Mouse (Mus musculus): ENCODE measurements around the gene Gtf2a1. TPM values are rescaled to one million over a fixed set of nuclear protein-coding genes. Genes with fewer than 3 reads are reported as not detected.

Gtf2a1 gene
- polyA plus RNA-seq, 1 experiment from 2014 or later = 71.1 TPM

DNA sequence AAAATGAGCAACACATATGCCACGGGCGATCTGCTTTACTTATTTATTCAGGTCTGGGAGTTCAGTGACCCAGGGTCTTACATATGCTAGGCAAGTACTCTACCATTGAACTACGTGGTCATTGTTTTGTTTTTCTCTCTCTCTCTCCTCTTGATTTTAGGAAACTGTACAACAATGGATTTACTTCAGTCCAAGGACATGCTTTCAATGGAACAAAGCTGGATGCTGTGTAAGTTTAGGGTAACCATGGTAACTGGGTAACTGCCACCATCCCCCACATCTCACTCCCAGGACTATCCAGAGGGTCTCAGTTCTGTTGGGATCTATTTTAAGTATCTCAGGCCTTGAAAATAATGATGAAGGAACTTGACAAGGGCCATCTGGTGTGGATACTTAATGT is 78.5 kb downstream of the Gtf2a1 start:
- no peak overlapping the region for H3K4me2 ChIP-seq (replicated peaks)
- 0 out of 2 replicates have a peak, but pooled peaks cover 3% of the 10 kb centered on the region for H3K4me1 ChIP-seq
- no peak overlapping the region for H3K4me3 ChIP-seq
- no peak overlapping the region for H3K27ac ChIP-seq (replicated peaks)
- no peaks in the 10 kb centered on the region for H3K9me3 ChIP-seq
- 34% methylated on average over 3 of the region's 3 CpGs for WGBS
- no peaks in the 10 kb centered on the region for H3K36me3 ChIP-seq
- H3K9ac ChIP-seq (replicated peaks) = no peak overlapping the region
- no peaks in the 10 kb centered on the region for H3K27me3 ChIP-seq
- peak; percentile 76 for ATAC-seq (replicated peaks)

Other genes starting within 250 kb of the Gtf2a1 start
- 6.3 and 7.1 TPM in 2 replicates for gene Cep128, start 206.1 kb downstream of the Gtf2a1 start, polyA plus RNA-seq (2015; fragmentation: Nextera tagmentation; extraction: Ambion mirVana)
- 1.1 and 1.6 TPM in 2 replicates for gene Tshr, start 205.9 kb downstream of the Gtf2a1 start, polyA plus RNA-seq (2015; fragmentation: Nextera tagmentation; extraction: Ambion mirVana)
- 6.2 and 7.5 TPM in 2 replicates for gene Ston2, start 197.9 kb upstream of the Gtf2a1 start, polyA plus RNA-seq (2015; fragmentation: Nextera tagmentation; extraction: Ambion mirVana)

Measured in forebrain, embryonic 15.5 days (tissue).